Mouse (Mus musculus) thymus, postnatal 36 days (tissue): ENCODE results near the gene Zfp810.

Source experiments
- DNase-seq, 2 experiments: peaks; one replicate each; pipeline ENCODE4 v3.0.0; 2022; ENCODE audit warnings: mixed read lengths in 2 of 2

The Zfp810 gene

GRCm38 (mm10) chr9:22259184-22260091 is 48.0 kb downstream of the Zfp810 start, which contains the start of gene Zfp599:
Zfp599 (minus strand) TSS chr9:22259895.
- DNase-seq, result peak; percentile 71 to 80

DNA sequence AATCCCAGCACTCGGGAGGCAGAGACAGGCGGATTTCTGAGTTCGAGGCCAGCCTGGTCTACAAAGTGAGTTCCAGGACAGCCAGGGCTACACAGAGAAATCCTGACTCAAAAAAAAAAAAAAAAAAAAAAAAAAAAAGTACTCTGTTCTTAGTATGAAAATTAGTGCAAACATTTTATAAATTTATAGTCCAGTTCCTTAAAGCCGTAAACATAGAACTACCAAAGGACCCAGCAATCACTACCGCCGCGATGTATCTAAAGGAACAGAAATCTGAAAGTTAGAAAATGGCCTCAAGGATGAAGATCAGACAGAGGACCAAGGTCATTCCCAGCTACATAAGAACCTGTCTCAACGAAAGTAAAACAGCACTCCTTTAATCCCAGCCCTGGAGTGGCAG is 48.7 kb downstream of the Zfp810 start:
- DNase-seq, result no peak

DNA sequence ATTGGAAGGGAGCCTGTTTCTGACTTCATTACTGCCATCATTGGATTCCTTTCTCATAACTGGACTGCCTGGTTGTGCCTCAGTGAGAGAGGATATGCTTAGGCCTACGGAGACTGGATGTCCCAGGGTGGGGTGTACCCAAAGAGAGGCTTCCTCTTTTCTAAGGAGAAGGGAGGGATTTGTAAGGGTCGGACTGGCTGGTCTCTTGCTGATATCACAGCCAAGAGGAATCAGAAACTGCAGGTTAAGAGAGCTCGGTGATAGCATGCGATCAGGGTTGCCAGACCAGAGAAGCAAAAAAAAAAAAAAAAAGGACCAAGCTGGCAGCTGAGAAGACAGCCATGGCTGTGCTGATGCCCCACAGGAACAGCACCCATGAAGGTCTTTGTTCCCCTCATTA is 50.9 kb downstream of the Zfp810 start:
- DNase-seq, result no peak

GRCm38 (mm10) chr9:22244242-22244641 is 63.2 kb downstream of the Zfp810 start:
- no peak for DNase-seq

DNA sequence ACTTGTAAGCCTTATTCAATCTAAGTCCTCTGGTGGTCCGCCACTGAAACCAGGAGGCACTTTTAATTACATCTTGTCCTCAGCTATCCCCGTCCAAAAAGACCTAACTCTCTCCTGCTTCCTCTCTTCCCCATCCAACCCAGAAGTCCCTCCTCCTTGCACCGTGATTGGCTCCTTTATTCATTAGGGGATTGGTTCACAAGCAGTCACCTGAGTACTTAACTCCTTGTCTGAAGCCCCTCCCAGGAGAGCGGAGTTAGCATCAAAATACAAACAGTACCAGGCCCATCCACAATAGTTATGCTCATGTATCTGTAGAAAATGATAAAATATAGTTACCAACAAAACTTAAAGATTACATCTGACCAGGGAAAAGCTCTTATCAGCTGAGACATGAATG is 67.4 kb downstream of the Zfp810 start:
- DNase-seq, result no peak

DNA sequence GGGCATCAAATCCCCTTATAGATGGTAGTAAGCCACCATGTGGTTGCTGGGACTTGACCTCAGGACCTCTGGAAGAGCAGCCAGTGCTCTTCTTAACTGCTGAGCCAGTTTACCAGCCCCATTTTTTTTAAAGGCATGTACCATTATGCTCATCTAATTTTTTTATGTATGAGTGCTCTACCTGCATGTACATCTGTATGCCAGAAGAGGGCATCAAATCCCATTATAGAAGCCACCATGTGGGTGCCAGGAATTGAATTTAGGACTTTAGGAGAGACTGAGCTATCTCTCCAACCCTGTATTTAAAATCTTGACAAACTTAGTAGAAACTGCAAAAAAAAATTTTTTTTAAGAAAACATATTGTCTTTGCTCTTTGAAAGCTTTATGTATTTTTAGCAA is 76.9 kb downstream of the Zfp810 start:
- no peak for DNase-seq

DNA sequence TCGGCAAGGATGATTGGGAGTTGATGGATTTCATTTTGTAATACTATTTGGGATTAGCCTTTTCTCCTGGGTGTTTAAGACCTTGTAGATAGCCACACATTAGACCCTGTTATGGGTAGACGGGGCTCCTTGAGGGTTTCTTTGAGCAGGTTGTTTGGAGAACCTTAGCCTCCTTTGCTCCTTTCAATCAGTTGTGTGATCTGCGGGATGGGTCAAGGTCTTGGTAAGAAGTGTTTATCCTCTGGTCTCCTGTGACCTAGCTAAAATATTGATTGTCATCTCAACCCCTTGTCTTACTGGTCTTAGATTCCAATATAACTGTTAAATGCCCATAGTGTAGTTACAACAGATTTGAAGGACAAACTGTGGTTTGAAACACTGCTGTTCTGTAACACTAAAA is 77.4 kb downstream of the Zfp810 start:
- no peak for DNase-seq

DNA sequence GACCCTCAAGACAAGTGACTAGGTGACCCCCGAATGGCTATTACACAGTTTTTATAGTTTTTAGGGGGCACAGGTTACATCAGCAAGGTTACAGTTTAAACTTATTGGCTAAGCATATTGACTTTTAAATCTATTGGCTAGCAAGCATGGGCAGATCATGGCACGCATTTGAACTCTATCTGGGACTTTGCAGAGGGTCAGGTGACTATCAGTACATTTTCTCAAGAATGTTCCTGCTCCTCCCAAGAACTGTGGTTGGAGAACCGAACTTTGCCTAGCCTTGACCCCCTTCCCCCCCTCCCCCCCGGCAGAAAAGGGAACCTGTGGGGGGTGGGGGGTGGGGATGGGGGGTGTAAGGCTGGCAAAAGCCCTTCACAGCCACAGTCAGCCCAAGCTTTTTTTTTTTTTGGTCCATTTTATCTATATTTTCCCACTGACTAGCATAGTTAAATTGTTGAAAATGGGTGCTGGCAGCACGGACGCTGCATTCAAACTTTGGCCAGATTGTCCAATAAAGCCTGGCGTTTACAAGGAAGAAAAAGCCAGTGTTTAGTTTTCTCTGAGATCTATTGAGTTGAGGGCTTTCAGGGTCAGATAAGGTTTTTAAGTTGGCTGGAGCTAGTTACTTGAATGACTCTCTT is 77.9 kb downstream of the Zfp810 start:
- no peak for DNase-seq

GRCm38 (mm10) chr9:22226846-22227245 is 80.6 kb downstream of the Zfp810 start:
- peak in 1 of 2 experiments; percentile 6 for DNase-seq
